Mouse (Mus musculus) liver, embryonic 15.5 days (tissue): ENCODE measurements around the gene Ptpn3. TPM values are rescaled to one million over a fixed set of nuclear protein-coding genes. Genes with fewer than 3 reads are reported as not detected.
"Not testable (repeated sequence)": the region's sequence is repeated elsewhere in the genome, so short reads cannot be mapped to it uniquely, and the experiment has no call there.

Experiments used
- ATAC-seq: fragments of 200-750 bp; cut with Nextera tagmentation; 2 replicates; pipeline ENCODE4 v1.8.0; 2017; ENCODE audit warnings: moderate number of reproducible peaks, mild to moderate bottlenecking, moderate library complexity; ENCODE audit not compliant: insufficient read depth
- H3K27ac ChIP-seq: fragments of 300-500 bp; sonication (generic); replicated peaks from 2 replicates; pipeline ENCODE4 v1.5.1; 2015; ENCODE audit warnings: mild to moderate bottlenecking, inconsistent platforms
- H3K27me3 ChIP-seq: fragments of 300-500 bp; sonication (generic); 2 replicates; pipeline ENCODE4 v1.6.1; 2015; ENCODE audit warnings: mild to moderate bottlenecking, inconsistent platforms
- H3K36me3 ChIP-seq: fragments of 300-500 bp; sonication (generic); replicated peaks from 2 replicates; pipeline ENCODE4 v1.6.1; 2015; ENCODE audit warnings: moderate library complexity, mild to moderate bottlenecking, inconsistent platforms
- H3K4me1 ChIP-seq: fragments of 300-500 bp; sonication (generic); replicated peaks from 2 replicates; pipeline ENCODE4 v1.6.1; 2015; ENCODE audit warnings: inconsistent platforms
- H3K4me2 ChIP-seq: fragments of 300-500 bp; sonication (generic); 2 replicates; pipeline ENCODE4 v1.6.1; 2015; ENCODE audit warnings: moderate library complexity, mild to moderate bottlenecking, inconsistent platforms
- H3K4me3 ChIP-seq: fragments of 300-500 bp; sonication (generic); replicated peaks from 2 replicates; pipeline ENCODE4 v1.5.1; 2015; ENCODE audit warnings: mild to moderate bottlenecking, inconsistent platforms
- H3K9ac ChIP-seq: fragments of 300-500 bp; sonication (generic); 2 replicates; pipeline ENCODE4 v1.6.1; 2015; ENCODE audit warnings: moderate library complexity, mild to moderate bottlenecking, inconsistent platforms
- H3K9me3 ChIP-seq: fragments of 300-500 bp; sonication (generic); replicated peaks from 2 replicates; pipeline ENCODE4 v1.6.1; 2016; ENCODE audit warnings: inconsistent platforms
- WGBS: fragments of 180-500 bp; shearing (Covaris S2); methylation state at CpG from one replicate; pipeline ENCODE4 v1.1.7; 2015; ENCODE audit warnings: mixed read lengths; ENCODE audit not compliant: insufficient replicate concordance; 5-methylcytosine and 5-hydroxymethylcytosine counted together
- polyA plus RNA-seq: library from polyadenylated mRNA; unstranded; fragments of >200 nt; fragmentation: Nextera tagmentation; extraction: Ambion mirVana; gene quantifications from 2 replicates; pipeline ENCODE4 v1.2.1, GENCODE M21; 2015

The Ptpn3 gene
- polyA plus RNA-seq, 1 experiment from 2014 or later = 0.52 TPM

DNA sequence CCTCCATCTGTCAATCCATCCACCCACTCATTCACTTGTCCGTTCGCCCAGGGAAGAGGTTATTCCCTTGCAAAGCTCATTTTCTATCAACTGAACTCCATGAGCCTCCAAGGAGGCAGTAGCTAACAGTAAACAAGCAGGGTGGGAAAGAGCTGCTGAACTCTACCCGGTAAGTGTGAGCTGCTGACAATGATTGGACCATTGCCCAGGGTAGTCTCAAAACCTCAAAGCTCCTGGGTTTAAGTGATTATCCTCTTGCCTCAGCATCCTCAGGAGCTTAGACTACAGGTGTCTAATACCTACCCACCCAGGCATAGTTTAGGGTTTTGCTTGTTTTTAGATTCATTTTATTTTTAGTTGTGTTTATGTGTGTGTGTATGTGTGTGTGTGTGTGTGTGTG lies 87.5 kb downstream of the Ptpn3 start:
- Histone ChIP-seq H3K27me3 (no peaks in the 10 kb centered on the region), H3K36me3 (no peaks in the 10 kb centered on the region), H3K27ac (no peak overlapping the region), H3K4me1 (no peaks in the 10 kb centered on the region), H3K4me3 (no peak overlapping the region), H3K4me2 (no peak overlapping the region), H3K9ac (no peak overlapping the region), H3K9me3 (no peaks in the 10 kb centered on the region)
- 52% methylated on average over 3 of the region's 3 CpGs for WGBS
- no peak for ATAC-seq

DNA sequence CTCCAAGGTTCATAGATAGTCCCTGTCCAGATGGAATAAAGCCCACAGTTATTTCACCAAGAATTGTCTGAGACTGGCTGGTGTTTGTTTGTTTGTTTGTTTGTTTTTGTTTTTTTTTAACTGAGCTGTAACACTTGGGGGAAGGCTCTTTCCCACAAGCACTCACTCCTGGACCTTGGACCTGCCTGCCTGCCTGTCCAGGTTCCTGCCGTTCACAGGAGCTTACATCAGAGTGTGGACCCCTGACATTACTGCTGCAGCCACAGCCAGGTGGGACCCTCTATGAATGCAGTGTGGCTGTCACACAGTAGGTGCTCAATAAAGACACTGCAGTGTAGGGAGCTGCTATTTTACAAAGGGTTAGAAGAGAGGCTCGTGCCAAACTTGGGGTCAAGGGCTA lies 89.9 kb downstream of the Ptpn3 start:
- Histone ChIP-seq H3K36me3 (no peaks in the 10 kb centered on the region), H3K9me3 (no peaks in the 10 kb centered on the region), H3K4me2 (no peak overlapping the region), H3K9ac (no peak overlapping the region), H3K27me3 (no peaks in the 10 kb centered on the region), H3K27ac (no peak overlapping the region), H3K4me1 (no peaks in the 10 kb centered on the region), H3K4me3 (no peak overlapping the region)
- ATAC-seq = no peak
- 44% methylated on average over 2 of the region's 2 CpGs for WGBS

DNA sequence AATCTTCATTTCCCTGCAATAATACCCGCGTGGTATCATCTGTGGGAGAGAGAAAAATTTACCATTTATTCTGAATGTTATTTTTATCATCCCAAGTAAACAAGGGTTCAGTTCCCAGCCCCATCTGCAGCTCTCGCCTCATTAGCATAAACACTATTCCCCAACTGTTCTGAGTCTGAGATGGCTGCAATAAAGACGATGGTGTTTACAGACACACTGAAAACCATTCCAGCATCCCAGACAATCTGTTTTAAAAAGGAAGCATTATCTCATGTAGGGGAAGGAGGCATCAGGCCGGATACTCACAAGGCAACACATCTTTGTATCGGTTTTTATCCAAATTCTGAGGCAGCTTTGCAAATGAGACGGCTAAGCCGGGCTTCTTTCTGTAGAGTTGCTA lies 95.7 kb downstream of the Ptpn3 start:
- H3K4me1 ChIP-seq = no peaks in the 10 kb centered on the region
- no peaks in the 10 kb centered on the region for H3K9me3 ChIP-seq
- no peak overlapping the region for H3K9ac ChIP-seq
- 68% methylated on average over 8 of the region's 8 CpGs for WGBS
- H3K27me3 ChIP-seq = no peaks in the 10 kb centered on the region
- no peaks in the 10 kb centered on the region for H3K36me3 ChIP-seq
- H3K27ac ChIP-seq = no peak overlapping the region
- no peak for ATAC-seq
- no peak overlapping the region for H3K4me3 ChIP-seq
- no peak overlapping the region for H3K4me2 ChIP-seq

DNA sequence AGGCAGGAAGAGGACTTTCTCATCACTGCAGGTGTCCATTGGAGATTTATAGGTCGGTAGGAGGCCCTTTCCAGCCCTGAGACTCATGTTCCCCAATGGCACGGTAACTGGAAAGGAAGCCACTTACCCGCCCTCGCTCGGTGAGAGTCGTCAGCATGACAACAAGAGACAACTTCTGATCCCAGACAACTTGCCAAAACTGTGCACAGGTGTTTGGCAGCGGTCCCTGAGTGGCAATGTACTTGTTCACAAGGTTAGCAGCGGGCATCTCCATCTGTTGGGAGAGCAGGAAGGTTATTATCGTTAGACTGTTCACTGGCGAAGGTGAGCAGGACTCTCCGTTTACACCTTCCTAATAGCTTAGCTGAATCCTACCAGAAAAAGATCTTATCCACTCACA lies 96.9 kb downstream of the Ptpn3 start:
- Histone ChIP-seq H3K4me2 (no peak overlapping the region), H3K9me3 (no peaks in the 10 kb centered on the region), H3K9ac (no peak overlapping the region), H3K27ac (no peak overlapping the region), H3K27me3 (no peaks in the 10 kb centered on the region), H3K4me1 (no peaks in the 10 kb centered on the region), H3K36me3 (no peaks in the 10 kb centered on the region), H3K4me3 (no peak overlapping the region)
- no peak for ATAC-seq
- 76% methylated on average over 11 of the region's 11 CpGs for WGBS

DNA sequence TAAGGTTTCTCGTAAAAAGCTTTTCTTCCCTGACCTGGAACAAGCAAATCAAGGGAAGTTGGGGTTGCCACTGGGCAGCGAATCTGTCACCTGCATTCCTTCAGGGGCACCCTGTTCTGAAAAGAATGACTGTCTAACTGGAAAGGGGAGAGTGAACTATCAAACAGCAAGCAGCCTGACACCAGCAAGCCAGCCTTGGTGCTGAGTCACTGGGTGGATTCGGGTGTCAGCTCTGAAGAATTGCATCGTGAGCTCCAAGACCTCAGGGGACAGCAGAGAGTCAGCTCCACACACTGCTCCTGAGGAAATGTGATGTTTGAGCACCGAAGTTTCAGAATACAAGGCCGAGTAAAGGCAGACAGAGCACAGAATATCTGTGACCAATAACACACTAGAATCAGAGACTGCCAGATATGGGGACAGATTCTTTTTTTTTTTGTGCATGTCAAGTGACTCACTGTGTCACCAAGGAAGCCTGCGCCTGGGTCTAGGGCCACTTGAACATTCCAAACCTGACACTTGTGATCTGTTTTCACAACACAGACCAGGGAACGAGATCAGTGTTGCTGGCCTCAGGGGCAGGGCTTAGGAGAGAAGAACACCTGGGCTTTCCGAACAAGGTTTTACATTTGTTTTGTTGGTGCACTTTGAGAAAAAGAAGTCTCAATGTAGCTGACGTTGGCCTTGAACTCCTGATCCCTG lies 98.8 kb downstream of the Ptpn3 start:
- H3K27me3 ChIP-seq = no peaks in the 10 kb centered on the region
- no peaks in the 10 kb centered on the region for H3K9me3 ChIP-seq
- no peak overlapping the region for H3K9ac ChIP-seq
- WGBS = 48% methylated on average over 10 of the region's 10 CpGs
- no peak overlapping the region for H3K4me2 ChIP-seq
- H3K4me3 ChIP-seq = no peak overlapping the region
- H3K27ac ChIP-seq = no peak overlapping the region
- H3K4me1 ChIP-seq = no peaks in the 10 kb centered on the region
- no peaks in the 10 kb centered on the region for H3K36me3 ChIP-seq
- ATAC-seq = no peak

DNA sequence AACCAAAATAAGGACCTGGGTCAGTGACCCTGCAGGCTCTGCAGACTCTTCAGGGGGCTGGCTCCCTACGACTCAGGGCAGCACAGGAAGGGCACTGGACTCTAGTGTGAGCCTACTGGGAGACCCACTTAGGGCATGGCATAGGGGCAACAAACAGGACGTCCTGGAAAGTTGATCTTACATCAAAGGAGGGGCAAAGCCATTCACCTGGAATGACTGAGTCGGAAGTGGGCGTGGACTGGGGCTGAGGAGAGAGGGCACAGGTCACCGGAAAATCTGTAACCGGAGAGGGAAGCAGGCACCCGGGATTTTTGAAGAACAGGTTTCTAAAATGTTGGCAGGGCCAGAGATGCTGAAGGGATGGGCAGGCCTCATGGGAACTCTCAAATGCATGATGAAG lies 99.5 kb downstream of the Ptpn3 start:
- no peaks in the 10 kb centered on the region for H3K27me3 ChIP-seq
- WGBS = 58% methylated on average over 7 of the region's 7 CpGs
- no peak overlapping the region for H3K4me2 ChIP-seq
- H3K27ac ChIP-seq = no peak overlapping the region
- H3K36me3 ChIP-seq = no peaks in the 10 kb centered on the region
- ATAC-seq = no peak
- no peak overlapping the region for H3K4me3 ChIP-seq
- no peaks in the 10 kb centered on the region for H3K9me3 ChIP-seq
- H3K9ac ChIP-seq = no peak overlapping the region
- H3K4me1 ChIP-seq = no peaks in the 10 kb centered on the region

DNA sequence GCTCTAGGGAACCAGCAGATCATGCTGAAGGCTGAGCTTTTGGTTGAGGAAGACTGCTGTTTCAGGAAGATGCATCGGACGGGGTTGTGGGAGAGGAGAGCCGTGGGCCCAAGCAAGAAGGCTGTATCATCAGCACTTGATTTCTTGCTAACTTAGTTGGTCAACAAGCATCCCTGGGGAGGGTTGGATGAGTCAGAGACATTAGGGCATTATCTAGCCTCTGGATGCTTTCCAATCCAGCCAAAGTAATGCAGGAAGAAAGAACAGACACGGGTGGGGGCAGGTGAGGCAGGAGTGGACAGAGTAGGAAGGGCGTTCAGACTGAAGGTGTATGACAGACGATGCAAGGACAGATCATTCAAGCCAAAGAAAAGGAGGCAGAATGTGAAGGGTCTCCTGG lies 101.0 kb downstream of the Ptpn3 start:
- H3K9ac ChIP-seq = no peak overlapping the region
- WGBS = 64% methylated on average over 6 of the region's 6 CpGs
- no peaks in the 10 kb centered on the region for H3K4me1 ChIP-seq
- H3K27ac ChIP-seq = no peak overlapping the region
- H3K9me3 ChIP-seq = no peaks in the 10 kb centered on the region
- H3K27me3 ChIP-seq = no peaks in the 10 kb centered on the region
- H3K4me3 ChIP-seq = no peak overlapping the region
- no peak for ATAC-seq
- no peak overlapping the region for H3K4me2 ChIP-seq
- H3K36me3 ChIP-seq = no peaks in the 10 kb centered on the region

DNA sequence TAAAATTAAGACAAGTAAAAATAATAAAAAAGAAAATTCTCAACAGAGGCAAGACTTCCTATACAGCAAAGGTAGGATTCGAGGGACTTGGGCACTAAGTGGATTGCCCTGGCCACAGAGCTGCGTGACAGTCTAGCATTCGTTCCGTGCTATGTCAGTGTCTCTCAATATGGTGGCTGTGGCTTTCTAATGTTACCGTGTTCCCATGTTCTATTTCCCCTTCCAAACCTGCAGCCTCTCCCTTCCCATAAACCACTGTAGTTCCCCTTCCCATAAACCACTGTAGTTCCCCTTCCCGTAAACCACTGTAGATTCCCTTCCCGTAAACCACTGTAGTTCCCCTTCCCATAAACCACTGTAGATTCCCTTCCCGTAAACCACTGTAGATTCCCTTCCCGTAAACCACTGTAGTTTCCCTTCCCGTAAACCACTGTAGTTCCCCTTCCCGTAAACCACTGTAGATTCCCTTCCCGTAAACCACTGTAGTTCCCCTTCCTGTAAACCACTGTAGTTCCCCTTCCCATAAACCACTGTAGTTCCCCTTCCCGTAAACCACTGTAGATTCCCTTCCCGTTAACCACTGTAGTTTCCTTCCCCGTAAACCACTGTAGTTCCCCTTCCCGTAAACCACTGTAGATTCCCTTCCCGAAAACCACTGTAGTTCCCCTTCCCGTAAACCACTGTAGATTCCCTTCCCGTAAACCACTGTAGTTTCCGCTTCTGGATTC lies 102.8 kb downstream of the Ptpn3 start:
- not testable (repeated sequence) for H3K4me1 ChIP-seq, H3K36me3 ChIP-seq, H3K27me3 ChIP-seq, H3K9me3 ChIP-seq, H3K27ac ChIP-seq, H3K4me2 ChIP-seq, H3K4me3 ChIP-seq, ATAC-seq, H3K9ac ChIP-seq
- WGBS = 60% methylated on average over 20 of the region's 20 CpGs

DNA sequence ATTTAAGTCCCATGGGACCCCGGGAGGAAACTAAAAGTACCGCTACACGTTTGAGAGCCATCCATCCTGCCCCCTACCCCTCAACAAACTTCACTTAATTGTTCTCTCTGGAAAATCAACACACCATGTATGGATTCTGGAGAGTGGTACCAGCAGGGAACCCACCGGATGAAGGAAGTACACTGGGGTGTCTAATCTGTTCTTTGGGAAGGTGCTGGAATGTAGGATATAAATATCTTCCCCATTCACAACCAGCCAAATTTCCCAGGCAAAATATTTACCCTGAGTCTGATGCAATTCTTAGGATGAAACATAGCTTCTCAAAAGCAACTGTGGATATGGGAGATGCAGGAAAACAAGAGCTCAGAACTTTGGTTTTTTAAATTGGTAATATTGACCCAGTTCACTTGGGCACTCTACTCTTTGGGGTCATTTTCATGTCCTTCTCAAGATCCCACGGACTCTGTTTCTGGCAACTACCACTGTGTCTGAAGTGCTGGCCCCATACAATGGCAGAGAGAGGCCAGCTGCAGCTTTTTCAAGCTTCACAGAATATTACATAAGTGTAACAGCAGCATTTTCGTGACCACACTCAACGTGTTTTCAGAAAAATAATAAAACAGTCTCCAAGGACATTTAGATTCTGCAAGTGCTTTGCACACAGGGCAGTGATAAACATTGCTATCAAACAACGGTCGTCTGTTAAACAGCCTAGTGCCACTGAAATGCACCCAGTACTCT lies 109.9 kb downstream of the Ptpn3 start:
- 51% methylated on average over 9 of the region's 9 CpGs for WGBS
- no peaks in the 10 kb centered on the region for H3K4me1 ChIP-seq
- no peaks in the 10 kb centered on the region for H3K27me3 ChIP-seq
- no peaks in the 10 kb centered on the region for H3K36me3 ChIP-seq
- no peak overlapping the region for H3K4me2 ChIP-seq
- no peak for ATAC-seq
- no peak overlapping the region for H3K4me3 ChIP-seq
- H3K9me3 ChIP-seq = no peaks in the 10 kb centered on the region
- no peak overlapping the region for H3K9ac ChIP-seq
- no peak overlapping the region for H3K27ac ChIP-seq

DNA sequence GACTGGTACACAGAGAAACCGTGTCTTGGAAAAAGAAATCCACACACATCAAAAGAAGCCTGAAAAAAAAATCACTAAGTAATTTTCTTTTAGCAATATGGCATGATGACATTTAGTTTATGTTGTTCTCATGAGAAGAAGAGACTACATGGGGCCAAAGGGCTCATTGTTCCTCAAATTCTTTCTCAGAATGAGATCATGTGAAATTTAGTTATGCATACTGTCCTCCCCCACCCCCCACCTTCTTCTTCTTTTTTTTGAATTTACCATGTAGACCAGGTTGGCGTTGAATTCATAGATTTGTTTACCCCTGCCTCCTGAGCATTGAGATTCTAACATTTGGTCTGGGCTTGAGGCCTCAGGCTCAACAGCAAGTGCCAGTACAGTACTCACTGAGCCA lies 111.8 kb downstream of the Ptpn3 start:
- H3K4me3 ChIP-seq = no peak overlapping the region
- H3K9ac ChIP-seq = no peak overlapping the region
- 75% methylated on average over 2 of the region's 2 CpGs for WGBS
- H3K36me3 ChIP-seq = no peaks in the 10 kb centered on the region
- no peak for ATAC-seq
- no peak overlapping the region for H3K27ac ChIP-seq
- no peaks in the 10 kb centered on the region for H3K27me3 ChIP-seq
- no peak overlapping the region for H3K4me2 ChIP-seq
- no peaks in the 10 kb centered on the region; the same call in 1 of the 2 replicates for H3K4me1 ChIP-seq
- H3K9me3 ChIP-seq = no peaks in the 10 kb centered on the region

DNA sequence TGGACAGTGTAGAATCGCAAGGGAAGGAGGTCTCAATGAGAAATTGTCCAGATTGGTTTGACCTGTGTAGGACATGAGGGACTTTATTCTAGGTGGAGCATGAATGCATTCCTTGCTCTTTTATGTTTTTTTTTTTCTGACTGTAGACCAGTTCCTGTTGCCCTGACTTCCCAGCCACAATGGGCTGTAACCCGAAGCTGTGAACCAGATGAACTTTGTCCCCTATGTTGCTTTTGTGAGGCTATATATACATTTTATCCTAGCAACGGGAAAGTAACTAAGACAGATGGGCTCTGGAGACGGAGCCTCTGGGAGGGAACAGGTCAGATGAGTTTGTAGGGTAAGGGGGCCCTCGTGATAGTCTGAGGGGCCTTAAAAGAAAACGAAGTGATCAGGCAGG lies 115.6 kb downstream of the Ptpn3 start:
- H3K4me1 ChIP-seq = no peaks in the 10 kb centered on the region; the same call in 1 of the 2 replicates
- 22% methylated on average over 6 of the region's 6 CpGs for WGBS
- H3K4me3 ChIP-seq = no peak overlapping the region
- no peak overlapping the region for H3K9ac ChIP-seq
- no peaks in the 10 kb centered on the region for H3K36me3 ChIP-seq
- no peak for ATAC-seq
- no peaks in the 10 kb centered on the region for H3K9me3 ChIP-seq
- peaks cover 3% of the 10 kb centered on the region; the same call in 1 of the 2 replicates for H3K27me3 ChIP-seq
- no peak overlapping the region for H3K4me2 ChIP-seq
- H3K27ac ChIP-seq = no peak overlapping the region
